ENCODE assay signal across 8 mouse cellular contexts in genomic region chr4:129556532-129557223, GRCm38 (mm10). TPM values are rescaled to one million over a fixed set of nuclear protein-coding genes. Genes with fewer than 3 reads are reported as not detected.
DNase-seq lines count a peak whose midpoint lies in the region; ATAC-seq and TF ChIP-seq lines count a peak whose summit lies in the region.

No protein-coding gene starts in this region.

- H3K9me3 ChIP-seq in embryonic facial prominence, embryonic 15.5 days (replicated peaks): no peaks in the 10 kb centered on the region
- H3K9me3 ChIP-seq in limb, embryonic 13.5 days: no peaks in the 10 kb centered on the region
- no peaks in the 10 kb centered on the region for H3K9me3 ChIP-seq in midbrain, embryonic 15.5 days

- WGBS in embryonic facial prominence, embryonic 15.5 days: 6% methylated on average over 32 of the region's 33 CpGs
- WGBS in limb, embryonic 13.5 days: 7% methylated on average over 32 of the region's 33 CpGs
- 8% methylated on average over 32 of the region's 33 CpGs for WGBS in midbrain, embryonic 15.5 days

- H3K4me3 ChIP-seq in bone marrow macrophage, adult 2 months (ENCODE audit: insufficient read depth, low read length): peak overlapping the region; percentile 69
- peak overlapping the region; percentile 53 for H3K4me3 ChIP-seq in embryonic facial prominence, embryonic 15.5 days (replicated peaks)
- H3K4me3 ChIP-seq in limb, embryonic 13.5 days: peak overlapping the region; percentile 61
- peak overlapping the region; percentile 48 for H3K4me3 ChIP-seq in midbrain, embryonic 15.5 days

- H3K4me1 ChIP-seq in bone marrow macrophage, adult 2 months (ENCODE audit: control insufficient read depth, insufficient read depth, low read length): peaks cover 8% of the 10 kb centered on the region
- peaks cover 19% of the 10 kb centered on the region for H3K4me1 ChIP-seq in embryonic facial prominence, embryonic 15.5 days
- peaks cover 21% of the 10 kb centered on the region for H3K4me1 ChIP-seq in limb, embryonic 13.5 days
- H3K4me1 ChIP-seq in midbrain, embryonic 15.5 days: peaks cover 11% of the 10 kb centered on the region

- no peaks in the 10 kb centered on the region for H3K36me3 ChIP-seq in embryonic facial prominence, embryonic 15.5 days
- H3K36me3 ChIP-seq in limb, embryonic 13.5 days: no peaks in the 10 kb centered on the region
- H3K36me3 ChIP-seq in midbrain, embryonic 15.5 days (replicated peaks): no peaks in the 10 kb centered on the region

- DNase-seq in 3T3-L1 (ENCODE audit: low read depth, low spot score): peak; percentile 83
- peak; percentile 84 for DNase-seq in heart, adult 8-10 months (ENCODE audit: low spot score)
- peak; percentile 92 for DNase-seq in kidney, adult 9 months
- DNase-seq in spleen, adult 18-20 months: peak; percentile 77 to 93

- H3K4me2 ChIP-seq in embryonic facial prominence, embryonic 15.5 days (replicated peaks): peak overlapping the region; percentile 86
- H3K4me2 ChIP-seq in limb, embryonic 13.5 days (replicated peaks): peak overlapping the region; percentile 93
- peak overlapping the region; percentile 67 for H3K4me2 ChIP-seq in midbrain, embryonic 15.5 days

- ATAC-seq in embryonic facial prominence, embryonic 15.5 days (ENCODE audit: insufficient number of reproducible peaks, low FRiP score, low TSS enrichment, low read depth): peak; percentile 77
- peak; percentile 86 for ATAC-seq in limb, embryonic 13.5 days (ENCODE audit: low FRiP score, low read depth)
- ATAC-seq in midbrain, embryonic 15.5 days (replicated peaks): peak; percentile 79

- TF ChIP-seq POLR2A in bone marrow macrophage, adult 2 months (IDR thresholded peaks at IDR 0.05; ENCODE audit: borderline replicate concordance, low read depth, low read length): no peak

- no peak for TF ChIP-seq CTCF in bone marrow macrophage, adult 2 months (IDR thresholded peaks at IDR 0.05; ENCODE audit: low read depth, low read length)

- peak overlapping the region; percentile 42 for H3K9ac ChIP-seq in embryonic facial prominence, embryonic 15.5 days
- H3K9ac ChIP-seq in limb, embryonic 13.5 days: peak overlapping the region; percentile 71
- peak overlapping the region; percentile 37; the same call in 1 of the 2 replicates for H3K9ac ChIP-seq in midbrain, embryonic 15.5 days

- no peaks in the 10 kb centered on the region for H3K27me3 ChIP-seq in embryonic facial prominence, embryonic 15.5 days
- H3K27me3 ChIP-seq in limb, embryonic 13.5 days: no peaks in the 10 kb centered on the region
- no peaks in the 10 kb centered on the region for H3K27me3 ChIP-seq in midbrain, embryonic 15.5 days (replicated peaks)

- H3K27ac ChIP-seq in bone marrow macrophage, adult 2 months (ENCODE audit: insufficient read depth, low read depth, low read length): peak overlapping the region; percentile 25; the same call in 1 of the 2 replicates
- H3K27ac ChIP-seq in embryonic facial prominence, embryonic 15.5 days (replicated peaks): peak overlapping the region; percentile 35; the same call in 1 of the 2 replicates
- H3K27ac ChIP-seq in limb, embryonic 13.5 days: peak overlapping the region; percentile 67
- H3K27ac ChIP-seq in midbrain, embryonic 15.5 days: peak overlapping the region; percentile 73

RNA-seq across cellular contexts. Expression of gene Hdac1, which starts 14.2 kb away (rescaled TPM):
- polyA plus RNA-seq in bone marrow macrophage, adult 2 months (2012; ENCODE audit: insufficient read depth, insufficient read length, missing spikeins): 75.2 and 83.9 TPM in 2 replicates
- polyA plus RNA-seq in embryonic facial prominence, embryonic 15.5 days (2015; fragmentation: Nextera tagmentation; extraction: Ambion mirVana): 200 and 207 TPM in 2 replicates
- total RNA-seq in heart, adult 8-10 months (2022): 10 to 100 TPM; 11.4 to 15.0 (median 12.8) TPM
- polyA plus RNA-seq in limb, embryonic 13.5 days (2015; fragmentation: Nextera tagmentation; extraction: Ambion mirVana): 244 and 251 TPM in 2 replicates
- 86.1 and 99.3 TPM in 2 replicates for polyA plus RNA-seq in midbrain, embryonic 15.5 days (2015; fragmentation: Nextera tagmentation; extraction: Ambion mirVana)

RNA-seq across cellular contexts. Expression of gene Lck, which starts 16.8 kb away (rescaled TPM):
- polyA plus RNA-seq in bone marrow macrophage, adult 2 months (2012; ENCODE audit: insufficient read depth, insufficient read length, missing spikeins): 0.68 TPM in 1 of 2 replicates, not detected in the other
- polyA plus RNA-seq in embryonic facial prominence, embryonic 15.5 days (2015; fragmentation: Nextera tagmentation; extraction: Ambion mirVana): 5.5 and 6.8 TPM in 2 replicates
- 1 to 10 TPM in 1 of 4 experiments, under 1 TPM in 2, not detected in 1; 0.14 to 1.3 (median 0.53) TPM for total RNA-seq in heart, adult 8-10 months (2022)
- 11.1 and 12.1 TPM in 2 replicates for polyA plus RNA-seq in limb, embryonic 13.5 days (2015; fragmentation: Nextera tagmentation; extraction: Ambion mirVana)
- 12.5 and 13.5 TPM in 2 replicates for polyA plus RNA-seq in midbrain, embryonic 15.5 days (2015; fragmentation: Nextera tagmentation; extraction: Ambion mirVana)

RNA-seq across cellular contexts. Expression of gene Fam167b, which starts 21.7 kb away (rescaled TPM):
- 1.2 and 2.6 TPM in 2 replicates for polyA plus RNA-seq in bone marrow macrophage, adult 2 months (2012; ENCODE audit: insufficient read depth, insufficient read length, missing spikeins)
- polyA plus RNA-seq in embryonic facial prominence, embryonic 15.5 days (2015; fragmentation: Nextera tagmentation; extraction: Ambion mirVana): 6.7 and 7.5 TPM in 2 replicates
- under 1 TPM in 2 of 4 experiments, not detected in 2; 0.35 to 0.55 TPM for total RNA-seq in heart, adult 8-10 months (2022)
- polyA plus RNA-seq in limb, embryonic 13.5 days (2015; fragmentation: Nextera tagmentation; extraction: Ambion mirVana): 4.5 and 5.1 TPM in 2 replicates
- 0.31 TPM in 1 of 2 replicates, not detected in the other for polyA plus RNA-seq in midbrain, embryonic 15.5 days (2015; fragmentation: Nextera tagmentation; extraction: Ambion mirVana)

RNA-seq across cellular contexts. Expression of gene Marcksl1, which starts 43.3 kb away (rescaled TPM):
- polyA plus RNA-seq in bone marrow macrophage, adult 2 months (2012; ENCODE audit: insufficient read depth, insufficient read length, missing spikeins): 157 and 166 TPM in 2 replicates
- polyA plus RNA-seq in embryonic facial prominence, embryonic 15.5 days (2015; fragmentation: Nextera tagmentation; extraction: Ambion mirVana): 610 and 641 TPM in 2 replicates
- 1 to 10 TPM; 2.3 to 3.3 (median 3.2) TPM for total RNA-seq in heart, adult 8-10 months (2022)
- 957 and 1,008 TPM in 2 replicates for polyA plus RNA-seq in limb, embryonic 13.5 days (2015; fragmentation: Nextera tagmentation; extraction: Ambion mirVana)
- polyA plus RNA-seq in midbrain, embryonic 15.5 days (2015; fragmentation: Nextera tagmentation; extraction: Ambion mirVana): 1,751 and 1,836 TPM in 2 replicates

RNA-seq across cellular contexts. Expression of gene Eif3i, which starts 43.8 kb away (rescaled TPM):
- 105 and 119 TPM in 2 replicates for polyA plus RNA-seq in bone marrow macrophage, adult 2 months (2012; ENCODE audit: insufficient read depth, insufficient read length, missing spikeins)
- polyA plus RNA-seq in embryonic facial prominence, embryonic 15.5 days (2015; fragmentation: Nextera tagmentation; extraction: Ambion mirVana): 270 and 284 TPM in 2 replicates
- 100 to 1,000 TPM; 118 to 136 (median 130) TPM for total RNA-seq in heart, adult 8-10 months (2022)
- polyA plus RNA-seq in limb, embryonic 13.5 days (2015; fragmentation: Nextera tagmentation; extraction: Ambion mirVana): 285 and 288 TPM in 2 replicates
- 195 and 208 TPM in 2 replicates for polyA plus RNA-seq in midbrain, embryonic 15.5 days (2015; fragmentation: Nextera tagmentation; extraction: Ambion mirVana)

Comparison
In these comparisons a context has a peak if more than half of its experiments do, and no peak if none do; other contexts are left out.
1. Peak in every context shown above with its lines: DNase-seq, ATAC-seq, H3K4me3 ChIP-seq and H3K27ac ChIP-seq.